Mouse (Mus musculus): ENCODE measurements around the gene Rnf207. TPM values are rescaled to one million over a fixed set of nuclear protein-coding genes. Genes with fewer than 3 reads are reported as not detected.

The Rnf207 gene
- polyA plus RNA-seq, 1 experiment from 2014 or later = 0.19 TPM

- Histone ChIP-seq H3K27me3 (ENCODE audit: control insufficient read depth, insufficient read depth, low read length) (no peaks in the 10 kb centered on the region), H3K4me1 (ENCODE audit: control insufficient read depth, insufficient read depth, low read length) (peaks cover 12% of the 10 kb centered on the region), H3K27ac (replicated peaks; ENCODE audit: low read depth, low read length) (no peak overlapping the region), H3K36me3 (ENCODE audit: control insufficient read depth, insufficient read depth, low read length) (peaks cover 10% of the 10 kb centered on the region), H3K9ac (ENCODE audit: low read length) (no peak overlapping the region), H3K9me3 (ENCODE audit: control insufficient read depth, low read length) (no peaks in the 10 kb centered on the region), H3K4me3 (ENCODE audit: low read depth, low read length) (peak overlapping the region; percentile 99), H3K4me2 (ENCODE audit: low read depth, severe bottlenecking) (no peak overlapping the region)
- DNase-seq (ENCODE audit: low spot score) = no peak
- peak; percentile 49 for ATAC-seq (ENCODE audit: insufficient number of reproducible peaks, low FRiP score, low TSS enrichment, low read depth)
- 54% methylated on average over 16 of the region's 16 CpGs for WGBS
These were observed 6.1 kb upstream of the Rnf207 start for GRCm38 (mm10) chr4:152324641-152325562.

- no peak overlapping the region for H3K4me3 ChIP-seq (ENCODE audit: low read depth, low read length)
- whole genome bisulfite sequencing = 45% methylated on average over 5 of the region's 5 CpGs
- ATAC-seq (ENCODE audit: insufficient number of reproducible peaks, low FRiP score, low TSS enrichment, low read depth) (no peak), DNase-seq (ENCODE audit: low spot score) (no peak)
- no peaks in the 10 kb centered on the region for H3K4me1 ChIP-seq (ENCODE audit: control insufficient read depth, insufficient read depth, low read length)
- H3K27ac ChIP-seq (replicated peaks; ENCODE audit: low read depth, low read length) = no peak overlapping the region
- H3K9me3 ChIP-seq (ENCODE audit: control insufficient read depth, low read length) = no peaks in the 10 kb centered on the region
- H3K4me2 ChIP-seq (ENCODE audit: low read depth, severe bottlenecking) = no peak overlapping the region
- H3K27me3 ChIP-seq (ENCODE audit: control insufficient read depth, insufficient read depth, low read length) = peaks cover 14% of the 10 kb centered on the region
- no peaks in the 10 kb centered on the region for H3K36me3 ChIP-seq (ENCODE audit: control insufficient read depth, insufficient read depth, low read length)
- H3K9ac ChIP-seq (ENCODE audit: low read length) = no peak overlapping the region
These were observed 2.7 kb upstream of the Rnf207 start for GRCm38 (mm10) chr4:152321464-152321863.

- Histone ChIP-seq H3K9me3 (ENCODE audit: control insufficient read depth, low read length) (no peaks in the 10 kb centered on the region), H3K9ac (ENCODE audit: low read length) (no peak overlapping the region), H3K36me3 (ENCODE audit: control insufficient read depth, insufficient read depth, low read length) (no peaks in the 10 kb centered on the region), H3K4me3 (ENCODE audit: low read depth, low read length) (no peak overlapping the region), H3K4me2 (ENCODE audit: low read depth, severe bottlenecking) (no peak overlapping the region), H3K27ac (replicated peaks; ENCODE audit: low read depth, low read length) (no peak overlapping the region), H3K4me1 (ENCODE audit: control insufficient read depth, insufficient read depth, low read length) (peaks cover 18% of the 10 kb centered on the region; the same call in 1 of the 2 replicates), H3K27me3 (ENCODE audit: control insufficient read depth, insufficient read depth, low read length) (peaks cover 52% of the 10 kb centered on the region)
- WGBS = 82% methylated on average over 6 of the region's 6 CpGs
- no peak for ATAC-seq (ENCODE audit: insufficient number of reproducible peaks, low FRiP score, low TSS enrichment, low read depth)
- DNase-seq (ENCODE audit: low spot score) = no peak
These were observed 1.2 kb downstream of the Rnf207 start for GRCm38 (mm10) chr4:152317631-152318033.

GRCm38 (mm10) chr4:152315498-152316213 lies 3.1 kb downstream of the Rnf207 start:
- no peaks in the 10 kb centered on the region for H3K36me3 ChIP-seq (ENCODE audit: control insufficient read depth, insufficient read depth, low read length)
- no peaks in the 10 kb centered on the region for H3K9me3 ChIP-seq (ENCODE audit: control insufficient read depth, low read length)
- H3K4me1 ChIP-seq (ENCODE audit: control insufficient read depth, insufficient read depth, low read length) = peaks cover 21% of the 10 kb centered on the region; the same call in 1 of the 2 replicates
- DNase-seq (ENCODE audit: low spot score) (peak; percentile 43), ATAC-seq (ENCODE audit: insufficient number of reproducible peaks, low FRiP score, low TSS enrichment, low read depth) (no peak)
- H3K4me2 ChIP-seq (ENCODE audit: low read depth, severe bottlenecking) = peak overlapping the region; percentile 45
- H3K4me3 ChIP-seq (ENCODE audit: low read depth, low read length) = peak overlapping the region; percentile 20
- H3K27ac ChIP-seq (replicated peaks; ENCODE audit: low read depth, low read length) = no peak overlapping the region
- peak overlapping the region; percentile 12; the same call in 1 of the 2 replicates for H3K9ac ChIP-seq (ENCODE audit: low read length)
- WGBS = under 1% methylated on average over 43 of the region's 43 CpGs
- peaks cover 70% of the 10 kb centered on the region for H3K27me3 ChIP-seq (ENCODE audit: control insufficient read depth, insufficient read depth, low read length)

DNA sequence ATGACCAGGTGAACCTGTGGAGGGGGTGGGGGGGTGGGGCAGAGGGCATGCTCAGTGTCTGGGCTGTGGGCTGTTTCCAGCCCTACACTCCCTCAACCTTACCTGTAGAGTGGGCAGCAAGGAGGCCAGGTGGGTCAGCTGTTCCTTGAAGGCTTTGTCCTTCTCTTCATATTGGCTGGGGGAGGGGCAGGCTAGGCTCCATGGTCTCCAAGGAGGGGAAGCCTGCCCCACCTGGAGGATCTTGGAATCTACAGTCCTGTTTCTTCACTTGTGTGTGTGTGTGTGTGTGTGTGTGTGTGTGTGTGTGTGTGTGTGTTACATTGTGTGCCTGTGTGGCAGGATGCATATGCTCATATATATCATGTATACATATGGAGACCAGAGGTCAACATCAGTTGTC lies 4.9 kb downstream of the Rnf207 start:
- Histone ChIP-seq H3K36me3 (ENCODE audit: control insufficient read depth, insufficient read depth, low read length) (no peaks in the 10 kb centered on the region; the same call in 1 of the 2 replicates), H3K27ac (replicated peaks; ENCODE audit: low read depth, low read length) (no peak overlapping the region), H3K4me3 (ENCODE audit: low read depth, low read length) (no peak overlapping the region), H3K4me2 (ENCODE audit: low read depth, severe bottlenecking) (no peak overlapping the region), H3K9me3 (ENCODE audit: control insufficient read depth, low read length) (no peaks in the 10 kb centered on the region), H3K9ac (ENCODE audit: low read length) (no peak overlapping the region), H3K27me3 (ENCODE audit: control insufficient read depth, insufficient read depth, low read length) (peaks cover 70% of the 10 kb centered on the region), H3K4me1 (ENCODE audit: control insufficient read depth, insufficient read depth, low read length) (peaks cover 21% of the 10 kb centered on the region; the same call in 1 of the 2 replicates)
- ATAC-seq (ENCODE audit: insufficient number of reproducible peaks, low FRiP score, low TSS enrichment, low read depth) (no peak), DNase-seq (ENCODE audit: low spot score) (peak; percentile 54)

GRCm38 (mm10) chr4:152313211-152313632 lies 5.6 kb downstream of the Rnf207 start:
- peak; percentile 60 for DNase-seq (ENCODE audit: low spot score)
- peaks cover 70% of the 10 kb centered on the region for H3K27me3 ChIP-seq (ENCODE audit: control insufficient read depth, insufficient read depth, low read length)
- no peak overlapping the region for H3K27ac ChIP-seq (replicated peaks; ENCODE audit: low read depth, low read length)
- no peak overlapping the region; the same call in 1 of the 2 replicates for H3K9ac ChIP-seq (ENCODE audit: low read length)
- ATAC-seq (ENCODE audit: insufficient number of reproducible peaks, low FRiP score, low TSS enrichment, low read depth) = 0 out of 2 replicates have a peak, but pooled peaks have one; percentile 20
- peak overlapping the region; percentile 50 for H3K4me2 ChIP-seq (ENCODE audit: low read depth, severe bottlenecking)
- peaks cover 21% of the 10 kb centered on the region; the same call in 1 of the 2 replicates for H3K4me1 ChIP-seq (ENCODE audit: control insufficient read depth, insufficient read depth, low read length)
- WGBS = 0% methylated on average over 29 of the region's 29 CpGs
- no peaks in the 10 kb centered on the region; the same call in 1 of the 2 replicates for H3K36me3 ChIP-seq (ENCODE audit: control insufficient read depth, insufficient read depth, low read length)
- H3K4me3 ChIP-seq (ENCODE audit: low read depth, low read length) = peak overlapping the region; percentile 24
- H3K9me3 ChIP-seq (ENCODE audit: control insufficient read depth, low read length) = no peaks in the 10 kb centered on the region

DNA sequence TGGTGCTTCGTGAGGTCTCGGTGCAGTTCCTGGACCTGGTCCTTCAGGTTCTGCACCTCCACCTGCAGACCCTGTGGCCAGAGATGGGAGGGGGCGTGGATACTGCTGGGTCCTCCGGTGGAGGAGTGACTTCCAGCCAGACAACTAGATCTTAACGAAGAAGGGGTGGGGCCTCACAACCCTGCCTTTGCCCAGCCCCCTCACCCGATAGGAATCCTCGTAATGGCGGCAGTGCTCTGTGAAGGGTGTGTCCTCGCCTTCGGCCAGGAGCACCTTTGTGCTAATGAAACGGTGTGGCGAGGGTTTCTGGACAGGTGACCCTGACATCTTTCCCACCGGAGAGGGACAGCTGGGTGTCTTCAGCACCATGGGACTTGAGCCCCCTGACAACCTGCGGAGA lies 6.6 kb downstream of the Rnf207 start:
- peak; percentile 39 for DNase-seq (ENCODE audit: low spot score)
- H3K36me3 ChIP-seq (ENCODE audit: control insufficient read depth, insufficient read depth, low read length) = no peaks in the 10 kb centered on the region; the same call in 1 of the 2 replicates
- peaks cover 62% of the 10 kb centered on the region for H3K27me3 ChIP-seq (ENCODE audit: control insufficient read depth, insufficient read depth, low read length)
- peaks cover 21% of the 10 kb centered on the region; the same call in 1 of the 2 replicates for H3K4me1 ChIP-seq (ENCODE audit: control insufficient read depth, insufficient read depth, low read length)
- H3K4me3 ChIP-seq (ENCODE audit: low read depth, low read length) = no peak overlapping the region; the same call in 1 of the 2 replicates
- no peaks in the 10 kb centered on the region for H3K9me3 ChIP-seq (ENCODE audit: control insufficient read depth, low read length)
- H3K27ac ChIP-seq (replicated peaks; ENCODE audit: low read depth, low read length) = no peak overlapping the region
- H3K4me2 ChIP-seq (ENCODE audit: low read depth, severe bottlenecking) = peak overlapping the region; percentile 22; the same call in 1 of the 2 replicates
- no peak overlapping the region for H3K9ac ChIP-seq (ENCODE audit: low read length)
- ATAC-seq (ENCODE audit: insufficient number of reproducible peaks, low FRiP score, low TSS enrichment, low read depth) = no peak
- WGBS = 3% methylated on average over 14 of the region's 14 CpGs

GRCm38 (mm10) chr4:152307542-152307941 lies 11.3 kb downstream of the Rnf207 start:
- Histone ChIP-seq H3K4me1 (ENCODE audit: control insufficient read depth, insufficient read depth, low read length) (0 out of 2 replicates have a peak, but pooled peaks cover 2% of the 10 kb centered on the region), H3K9me3 (ENCODE audit: control insufficient read depth, low read length) (no peaks in the 10 kb centered on the region), H3K27ac (replicated peaks; ENCODE audit: low read depth, low read length) (no peak overlapping the region), H3K27me3 (ENCODE audit: control insufficient read depth, insufficient read depth, low read length) (peaks cover 16% of the 10 kb centered on the region), H3K9ac (ENCODE audit: low read length) (no peak overlapping the region), H3K36me3 (ENCODE audit: control insufficient read depth, insufficient read depth, low read length) (no peaks in the 10 kb centered on the region; the same call in 1 of the 2 replicates), H3K4me2 (ENCODE audit: low read depth, severe bottlenecking) (no peak overlapping the region), H3K4me3 (ENCODE audit: low read depth, low read length) (no peak overlapping the region)
- ATAC-seq (ENCODE audit: insufficient number of reproducible peaks, low FRiP score, low TSS enrichment, low read depth) (no peak), DNase-seq (ENCODE audit: low spot score) (no peak)
- 79% methylated on average over 9 of the region's 9 CpGs for WGBS
